Comparison of ENCODE assay signal across 9 mouse cellular contexts in the genomic region with DNA sequence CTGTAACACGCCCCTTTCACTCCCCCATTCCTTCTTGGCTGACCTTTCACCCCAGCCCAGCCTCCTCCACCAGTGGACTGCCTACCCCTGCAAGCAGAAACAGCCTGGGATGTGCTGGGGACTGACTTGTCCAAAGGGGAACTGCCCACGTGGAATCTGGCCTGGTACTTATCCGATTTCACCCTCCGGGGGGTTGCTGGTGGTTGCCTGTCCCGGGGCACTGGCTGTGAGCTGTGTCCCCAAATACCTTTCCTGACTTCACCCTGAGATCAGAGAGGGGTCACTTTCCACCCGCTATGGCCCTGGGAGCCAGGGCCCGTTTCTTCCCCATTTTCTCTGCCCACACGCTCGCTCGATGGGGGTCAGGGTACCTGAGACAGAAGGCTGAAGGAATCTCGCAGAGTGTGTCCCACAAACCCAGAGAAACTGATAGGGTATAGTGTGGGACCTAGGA. TPM values are rescaled to one million over a fixed set of nuclear protein-coding genes. Genes with fewer than 3 reads are reported as not detected.
A peak's percentile ranks its signal among the peaks of the same experiment; 100 is the strongest.
DNase-seq lines count a peak whose midpoint lies in the region; ATAC-seq lines count a peak whose summit lies in the region.
"Had no signal": no experiment of that assay in that cellular context is flagged by ENCODE, and none has a peak within 500 bp of the region (broad histone marks: within the 10 kb centered on the region; RNA-seq: fewer than 3 reads in every experiment).

No protein-coding gene starts in this region.

- peaks cover 62% of the 10 kb centered on the region for H3K27me3 ChIP-seq in hindbrain, embryonic 10.5 days (ENCODE audit: insufficient read depth, poor library complexity, severe bottlenecking)
- H3K27me3 ChIP-seq in hindbrain, embryonic 11.5 days (ENCODE audit: control insufficient read depth, insufficient read depth, low read length) = peaks cover 13% of the 10 kb centered on the region
- H3K27me3 ChIP-seq in midbrain, embryonic 13.5 days = peaks cover 61% of the 10 kb centered on the region
- peaks cover 16% of the 10 kb centered on the region for H3K27me3 ChIP-seq in midbrain, embryonic 11.5 days (ENCODE audit: control insufficient read depth, insufficient read depth, low read length)
- H3K27me3 ChIP-seq in embryonic facial prominence, embryonic 14.5 days (replicated peaks; ENCODE audit: control insufficient read depth, insufficient read depth, low read length) = peaks cover 39% of the 10 kb centered on the region
- peaks cover 40% of the 10 kb centered on the region for H3K27me3 ChIP-seq in liver, embryonic 16.5 days (ENCODE audit: control insufficient read depth, insufficient read depth, low read depth, low read length)

- H3K36me3 ChIP-seq in hindbrain, embryonic 10.5 days = no peaks in the 10 kb centered on the region
- H3K36me3 ChIP-seq in hindbrain, embryonic 11.5 days (ENCODE audit: control insufficient read depth, insufficient read depth, low read length) = no peaks in the 10 kb centered on the region
- H3K36me3 ChIP-seq in midbrain, embryonic 13.5 days = no peaks in the 10 kb centered on the region
- H3K36me3 ChIP-seq in midbrain, embryonic 11.5 days (ENCODE audit: control insufficient read depth, insufficient read depth, low read length) = no peaks in the 10 kb centered on the region
- H3K36me3 ChIP-seq in embryonic facial prominence, embryonic 14.5 days (ENCODE audit: control insufficient read depth, insufficient read depth, low read length) = no peaks in the 10 kb centered on the region
- H3K36me3 ChIP-seq in liver, embryonic 16.5 days (ENCODE audit: control insufficient read depth, insufficient read depth) = no peaks in the 10 kb centered on the region

- no peak overlapping the region for H3K4me2 ChIP-seq in hindbrain, embryonic 11.5 days (replicated peaks; ENCODE audit: low read depth, low read length)
- H3K4me2 ChIP-seq in midbrain, embryonic 13.5 days (replicated peaks) = peak overlapping the region; percentile 72; the same call in 1 of the 2 replicates
- no peak overlapping the region for H3K4me2 ChIP-seq in midbrain, embryonic 11.5 days
- H3K4me2 ChIP-seq in embryonic facial prominence, embryonic 14.5 days (ENCODE audit: low read depth, low read length) = peak overlapping the region; percentile 61; the same call in 1 of the 2 replicates
- H3K4me2 ChIP-seq in liver, embryonic 16.5 days (ENCODE audit: low read depth, low read length) = peak overlapping the region; percentile 73; the same call in 1 of the 2 replicates

- ATAC-seq in hindbrain, embryonic 11.5 days (ENCODE audit: low FRiP score) = no peak; the same call in 1 of the 2 replicates
- ATAC-seq in midbrain, embryonic 13.5 days = peak; percentile 31; the same call in 1 of the 2 replicates
- ATAC-seq in midbrain, embryonic 11.5 days (ENCODE audit: low FRiP score) = no peak; the same call in 1 of the 2 replicates
- ATAC-seq in embryonic facial prominence, embryonic 14.5 days (ENCODE audit: low read depth) = no peak
- ATAC-seq in liver, embryonic 16.5 days (ENCODE audit: low read depth) = no peak
- ATAC-seq in monocyte, adult 5-6 weeks (replicated peaks; ENCODE audit: insufficient number of reproducible peaks, low FRiP score, low TSS enrichment, poor library complexity, severe bottlenecking) = no peak

- peak overlapping the region; percentile 52 for H3K4me3 ChIP-seq in hindbrain, embryonic 10.5 days
- H3K4me3 ChIP-seq in hindbrain, embryonic 11.5 days (ENCODE audit: low read depth, low read length) = no peak overlapping the region
- no peak overlapping the region for H3K4me3 ChIP-seq in midbrain, embryonic 13.5 days (replicated peaks)
- H3K4me3 ChIP-seq in midbrain, embryonic 11.5 days (ENCODE audit: low read depth, low read length) = no peak overlapping the region
- no peak overlapping the region for H3K4me3 ChIP-seq in embryonic facial prominence, embryonic 14.5 days (ENCODE audit: low read depth, low read length)
- no peak overlapping the region for H3K4me3 ChIP-seq in liver, embryonic 16.5 days (ENCODE audit: low read depth, low read length)

- H3K4me1 ChIP-seq in hindbrain, embryonic 10.5 days (replicated peaks) = peaks cover 38% of the 10 kb centered on the region
- 0 out of 2 replicates have a peak, but pooled peaks cover 2% of the 10 kb centered on the region for H3K4me1 ChIP-seq in hindbrain, embryonic 11.5 days (replicated peaks; ENCODE audit: control insufficient read depth, insufficient read depth, low read length)
- H3K4me1 ChIP-seq in midbrain, embryonic 13.5 days (replicated peaks) = peaks cover 16% of the 10 kb centered on the region
- peaks cover 4% of the 10 kb centered on the region; the same call in 1 of the 2 replicates for H3K4me1 ChIP-seq in midbrain, embryonic 11.5 days (ENCODE audit: control insufficient read depth, insufficient read depth, low read length)
- H3K4me1 ChIP-seq in embryonic facial prominence, embryonic 14.5 days (ENCODE audit: control insufficient read depth, insufficient read depth, low read length) = peaks cover 3% of the 10 kb centered on the region; the same call in 1 of the 2 replicates
- H3K4me1 ChIP-seq in liver, embryonic 16.5 days (ENCODE audit: control insufficient read depth, low read depth, low read length) = peaks cover 20% of the 10 kb centered on the region

- DNase-seq in hindbrain, embryonic 10.5 days (ENCODE audit: low spot score) = no peak
- no peak for DNase-seq in hindbrain, embryonic 11.5 days (ENCODE audit: low spot score)
- no peak for DNase-seq in midbrain, embryonic 11.5 days (ENCODE audit: low spot score, missing footprints)
- no peak for DNase-seq in embryonic facial prominence, embryonic 14.5 days (ENCODE audit: low spot score)
- DNase-seq in cerebellum, adult 9-11 months = no peak

- H3K9ac ChIP-seq in hindbrain, embryonic 11.5 days (ENCODE audit: low read depth, low read length) = no peak overlapping the region
- no peak overlapping the region for H3K9ac ChIP-seq in midbrain, embryonic 13.5 days (replicated peaks)
- no peak overlapping the region for H3K9ac ChIP-seq in midbrain, embryonic 11.5 days (ENCODE audit: low read length)
- no peak overlapping the region for H3K9ac ChIP-seq in embryonic facial prominence, embryonic 14.5 days (ENCODE audit: low read depth, low read length)
- no peak overlapping the region for H3K9ac ChIP-seq in liver, embryonic 16.5 days (ENCODE audit: low read depth, low read length)

- H3K27ac ChIP-seq in hindbrain, embryonic 10.5 days = no peak overlapping the region
- no peak overlapping the region for H3K27ac ChIP-seq in hindbrain, embryonic 11.5 days (ENCODE audit: low read depth, low read length)
- no peak overlapping the region for H3K27ac ChIP-seq in midbrain, embryonic 13.5 days
- no peak overlapping the region for H3K27ac ChIP-seq in midbrain, embryonic 11.5 days (ENCODE audit: low read depth, low read length)
- H3K27ac ChIP-seq in embryonic facial prominence, embryonic 14.5 days (replicated peaks; ENCODE audit: low read depth, low read length) = no peak overlapping the region
- H3K27ac ChIP-seq in liver, embryonic 16.5 days (ENCODE audit: low read length) = no peak overlapping the region
- H3K27ac ChIP-seq: heart, adult 2 months had no signal

- no peaks in the 10 kb centered on the region for H3K9me3 ChIP-seq in hindbrain, embryonic 10.5 days
- H3K9me3 ChIP-seq in hindbrain, embryonic 11.5 days (ENCODE audit: control insufficient read depth, low read length) = no peaks in the 10 kb centered on the region
- no peaks in the 10 kb centered on the region for H3K9me3 ChIP-seq in midbrain, embryonic 13.5 days
- H3K9me3 ChIP-seq in midbrain, embryonic 11.5 days (ENCODE audit: control insufficient read depth, low read length) = no peaks in the 10 kb centered on the region
- H3K9me3 ChIP-seq in embryonic facial prominence, embryonic 14.5 days (ENCODE audit: control insufficient read depth, low read length) = no peaks in the 10 kb centered on the region
- no peaks in the 10 kb centered on the region for H3K9me3 ChIP-seq in liver, embryonic 16.5 days (replicated peaks; ENCODE audit: control insufficient read depth, low read length)

- WGBS in hindbrain, embryonic 10.5 days = 43% methylated on average over 11 of the region's 11 CpGs
- WGBS in hindbrain, embryonic 11.5 days = 50% methylated on average over 11 of the region's 11 CpGs
- WGBS in midbrain, embryonic 13.5 days = 54% methylated on average over 11 of the region's 11 CpGs
- 52% methylated on average over 11 of the region's 11 CpGs for WGBS in midbrain, embryonic 11.5 days
- 43% methylated on average over 11 of the region's 11 CpGs for WGBS in embryonic facial prominence, embryonic 14.5 days
- 49% methylated on average over 11 of the region's 11 CpGs for WGBS in liver, embryonic 16.5 days (ENCODE audit: insufficient replicate concordance)

RNA-seq across cellular contexts. Expression of gene Padi2, which starts 0.7 kb away (rescaled TPM):
- polyA plus RNA-seq in hindbrain, embryonic 10.5 days (2016; fragmentation: Nextera tagmentation; extraction: Ambion mirVana) = 1.4 and 3.8 TPM in 2 replicates
- 1.2 and 2.4 TPM in 2 replicates for polyA plus RNA-seq in hindbrain, embryonic 11.5 days (2014; fragmentation: Nextera tagmentation; extraction: Ambion mirVana)
- polyA plus RNA-seq in midbrain, embryonic 13.5 days (2015; fragmentation: Nextera tagmentation; extraction: Ambion mirVana) = 0.93 TPM in 2 replicates
- polyA plus RNA-seq in midbrain, embryonic 11.5 days (2014; fragmentation: Nextera tagmentation; extraction: Ambion mirVana) = 0.47 and 0.49 TPM in 2 replicates
- polyA plus RNA-seq in embryonic facial prominence, embryonic 14.5 days (2014; fragmentation: Nextera tagmentation; extraction: Ambion mirVana) = 15.1 and 16.1 TPM in 2 replicates
- 1.6 and 1.7 TPM in 2 replicates for polyA plus RNA-seq in liver, embryonic 16.5 days (2015; fragmentation: Nextera tagmentation; extraction: Ambion mirVana)
- 41.3 to 73.2 TPM (median 47.7 TPM) in 3 replicates for total RNA-seq in monocyte, adult 5-6 weeks (2017)

RNA-seq across cellular contexts. Expression of gene Sdhb, which starts 54.1 kb away (rescaled TPM):
- 412 and 491 TPM in 2 replicates for polyA plus RNA-seq in hindbrain, embryonic 10.5 days (2016; fragmentation: Nextera tagmentation; extraction: Ambion mirVana)
- polyA plus RNA-seq in hindbrain, embryonic 11.5 days (2014; fragmentation: Nextera tagmentation; extraction: Ambion mirVana) = 413 and 428 TPM in 2 replicates
- 457 and 464 TPM in 2 replicates for polyA plus RNA-seq in midbrain, embryonic 13.5 days (2015; fragmentation: Nextera tagmentation; extraction: Ambion mirVana)
- 411 and 422 TPM in 2 replicates for polyA plus RNA-seq in midbrain, embryonic 11.5 days (2014; fragmentation: Nextera tagmentation; extraction: Ambion mirVana)
- polyA plus RNA-seq in embryonic facial prominence, embryonic 14.5 days (2014; fragmentation: Nextera tagmentation; extraction: Ambion mirVana) = 383 and 394 TPM in 2 replicates
- polyA plus RNA-seq in liver, embryonic 16.5 days (2015; fragmentation: Nextera tagmentation; extraction: Ambion mirVana) = 190 and 193 TPM in 2 replicates
- total RNA-seq in monocyte, adult 5-6 weeks (2017) = 122 to 131 TPM (median 125 TPM) in 3 replicates

Comparison
In these comparisons a context has a peak if more than half of its experiments do, and no peak if none do; other contexts are left out.
1. H3K4me2 ChIP-seq: peak in midbrain, embryonic 13.5 days (single experiment), embryonic facial prominence, embryonic 14.5 days (single experiment) and liver, embryonic 16.5 days (single experiment); none in hindbrain, embryonic 11.5 days (single experiment) and midbrain, embryonic 11.5 days (single experiment).